Mouse (Mus musculus) lung, postnatal 25 days (tissue): ENCODE measurements around the gene Rbks.

ENCODE experiments used
- DNase-seq: peaks from one replicate; pipeline ENCODE4 v3.0.0; 2022; ENCODE audit warnings: low spot score

Gene Rbks

GRCm38 (mm10) chr5:31583261-31583660 lies 114.2 kb downstream of the Rbks start:
- no peak for DNase-seq

GRCm38 (mm10) chr5:31581932-31582331 lies 115.5 kb downstream of the Rbks start:
- no peak for DNase-seq

GRCm38 (mm10) chr5:31581263-31581662 lies 116.2 kb downstream of the Rbks start:
- no peak for DNase-seq

- DNase-seq, result no peak
These were observed 120.9 kb downstream of the Rbks start for GRCm38 (mm10) chr5:31576539-31576975.
